Mouse (Mus musculus) layer of hippocampus, postnatal 10 days (tissue): ENCODE measurements around the gene Letmd1. TPM values are rescaled to one million over a fixed set of nuclear protein-coding genes. Genes with fewer than 3 reads are reported as not detected.
A peak's percentile ranks its signal among the peaks of the same experiment; 100 is the strongest.
"Not testable (repeated sequence)": the region's sequence is repeated elsewhere in the genome, so short reads cannot be mapped to it uniquely, and the experiment has no call there.

Experiments
- DNase-seq, 2 experiments: peaks; one replicate each; pipeline ENCODE4 v3.0.0; 2021; ENCODE audit warnings: low spot score in 2 of 2
- total RNA-seq, 2 experiments: library from RNA; stranded (reverse); gene quantifications; 2 replicates each; pipeline ENCODE4 v1.2.3; 2021

Letmd1 gene
- total RNA-seq, 2 experiments from 2014 or later = 67.8 to 79.1 TPM

GRCm38 (mm10) chr15:100449495-100449894, 19.3 kb upstream of the Letmd1 start:
- no peak for DNase-seq

GRCm38 (mm10) chr15:100451245-100451644, 17.6 kb upstream of the Letmd1 start:
- DNase-seq = peak; percentile 67 to 71

GRCm38 (mm10) chr15:100452486-100452885, 16.3 kb upstream of the Letmd1 start:
- DNase-seq = no peak

- DNase-seq = no peak
Measured at GRCm38 (mm10) chr15:100456356-100456991, 12.3 kb upstream of the Letmd1 start.

- DNase-seq = peak; percentile 80 to 84
Measured at GRCm38 (mm10) chr15:100457340-100457739, 11.5 kb upstream of the Letmd1 start.

- peak; percentile 65 to 67 for DNase-seq
Measured at GRCm38 (mm10) chr15:100458055-100458454, 10.8 kb upstream of the Letmd1 start.

- DNase-seq = no peak
Measured at GRCm38 (mm10) chr15:100460942-100461341, 7.9 kb upstream of the Letmd1 start.

- no peak for DNase-seq
Measured at GRCm38 (mm10) chr15:100461646-100462045, 7.2 kb upstream of the Letmd1 start.

GRCm38 (mm10) chr15:100462086-100462485, 6.7 kb upstream of the Letmd1 start:
- no peak for DNase-seq

- DNase-seq = peak; percentile 80
Measured at GRCm38 (mm10) chr15:100463712-100464111, 5.1 kb upstream of the Letmd1 start.

GRCm38 (mm10) chr15:100465432-100465831, 3.4 kb upstream of the Letmd1 start:
- no peak for DNase-seq

- DNase-seq = no peak
Measured at GRCm38 (mm10) chr15:100467738-100468137, 1.1 kb upstream of the Letmd1 start.

GRCm38 (mm10) chr15:100469189-100469545, 344 bp downstream of the Letmd1 start:
- no peak for DNase-seq

GRCm38 (mm10) chr15:100470037-100470436, 1.2 kb downstream of the Letmd1 start:
- no peak for DNase-seq

- no peak for DNase-seq
Measured at GRCm38 (mm10) chr15:100473926-100474503, 5.2 kb downstream of the Letmd1 start.

GRCm38 (mm10) chr15:100478351-100478750, 9.5 kb downstream of the Letmd1 start:
- DNase-seq = no peak

- no peak for DNase-seq
Measured at GRCm38 (mm10) chr15:100478925-100479324, 10.1 kb downstream of the Letmd1 start.

- DNase-seq = no peak
Measured at GRCm38 (mm10) chr15:100485576-100485975, 16.8 kb downstream of the Letmd1 start.

- DNase-seq = no peak
Measured at GRCm38 (mm10) chr15:100486450-100486849, 17.6 kb downstream of the Letmd1 start.

- DNase-seq = no peak
Measured at GRCm38 (mm10) chr15:100487050-100487449, 18.2 kb downstream of the Letmd1 start.

GRCm38 (mm10) chr15:100488297-100488696, 19.5 kb downstream of the Letmd1 start:
- not testable (repeated sequence) for DNase-seq

- no peak for DNase-seq
Measured at GRCm38 (mm10) chr15:100489263-100489662, 20.4 kb downstream of the Letmd1 start.

GRCm38 (mm10) chr15:100491966-100492365, 23.1 kb downstream of the Letmd1 start:
- no peak for DNase-seq
